Mouse (Mus musculus) monocyte, adult 5-6 weeks (primary cell): Measurements from ENCODE around the gene Prss40. TPM values are rescaled to one million over a fixed set of nuclear protein-coding genes. Genes with fewer than 3 reads are reported as not detected.

Experiments used
- ATAC-seq: fragments of 153-309, 156-312 bp; replicated peaks from 2 replicates; pipeline ENCODE4 v1.8.0; 2017; ENCODE audit warnings: mild to moderate bottlenecking; ENCODE audit not compliant: low TSS enrichment, insufficient number of reproducible peaks, severe bottlenecking, poor library complexity, low FRiP score
- total RNA-seq: library from RNA; stranded (forward); fragments of 200-1000, 200-491, 200-594 nt; gene quantifications from 3 replicates; pipeline ENCODE4 v1.2.3, GENCODE M21; 2017

The Prss40 gene
- not detected in 3 replicates for total RNA-seq

DNA sequence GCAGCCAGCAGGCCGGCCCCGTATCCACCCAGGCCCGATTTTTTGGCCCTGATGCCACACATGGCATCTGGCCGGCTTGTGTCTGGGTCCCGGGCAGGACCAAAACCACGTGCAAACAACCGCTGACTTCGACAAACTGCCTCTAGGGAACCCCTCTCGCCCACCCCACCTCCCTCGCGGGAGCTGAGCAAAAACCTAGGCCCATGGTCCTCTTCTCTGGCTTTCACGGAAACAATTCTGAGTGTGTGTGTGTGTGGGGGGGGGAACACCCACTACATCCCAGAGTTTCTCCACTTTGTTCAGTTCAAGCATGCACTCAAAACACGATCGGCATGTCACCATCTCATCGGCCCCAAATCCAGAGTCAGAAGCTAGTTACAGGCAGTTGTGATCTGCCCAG is at the start of gene Prss40:
TSS of gene Prss40 (minus strand) at position 101 of the 400 bp plus-strand sequence.
- no peak for ATAC-seq

DNA sequence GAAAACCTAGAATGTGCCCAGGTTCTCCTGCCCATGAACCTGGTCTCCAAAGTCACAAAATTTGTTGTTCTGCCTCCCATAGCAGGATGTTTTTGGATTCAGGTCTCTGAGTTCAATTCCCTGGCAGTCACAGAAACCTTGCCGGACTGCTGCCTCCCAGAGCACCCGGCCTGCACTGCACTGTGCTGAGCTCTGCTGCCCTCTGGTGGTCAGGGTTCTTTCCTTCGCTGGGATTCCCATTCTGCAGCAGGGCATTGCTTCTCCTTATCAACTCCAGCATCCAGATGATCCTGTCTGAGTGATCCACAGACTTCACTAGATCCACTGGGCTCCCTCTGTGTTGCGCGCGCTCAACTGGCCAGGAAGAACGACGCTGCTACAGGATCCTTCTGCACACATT is 41.6 kb upstream of the Prss40 start:
- ATAC-seq = peak; percentile 76

DNA sequence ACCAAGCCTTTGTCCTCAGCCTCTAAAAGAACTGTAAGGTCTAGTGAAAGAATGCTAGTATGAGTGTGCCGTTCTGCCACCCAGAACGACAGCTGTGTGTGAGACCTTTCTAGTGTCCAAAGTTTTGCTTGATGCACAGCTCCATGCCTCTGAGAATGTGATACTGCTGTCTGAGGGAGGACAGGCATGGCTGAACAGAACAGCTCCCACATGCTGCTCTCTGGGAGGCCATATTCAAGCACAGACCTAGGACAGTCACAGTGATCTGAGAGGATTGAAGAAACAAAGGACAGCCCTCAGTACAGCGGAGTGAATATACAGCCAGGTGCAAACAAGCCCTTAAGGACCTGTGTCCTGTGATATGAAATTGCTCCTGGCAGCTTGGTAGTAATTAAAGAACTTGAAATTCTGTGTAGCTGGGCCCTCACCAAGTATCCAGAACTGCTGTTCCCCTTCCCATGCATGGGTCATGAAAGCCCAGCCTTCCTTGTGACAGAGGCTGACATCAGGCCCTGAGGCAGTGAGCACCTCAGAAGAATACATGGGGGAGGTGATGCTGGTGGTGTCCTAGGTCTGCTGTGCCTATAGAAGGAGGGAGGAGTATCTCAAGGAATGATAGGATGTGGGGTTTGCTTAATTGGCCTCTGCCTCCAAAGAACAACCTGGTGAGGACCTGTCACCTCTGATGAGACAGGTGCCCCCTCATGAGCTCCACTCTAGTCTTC is 40.7 kb upstream of the Prss40 start:
- ATAC-seq = no peak

DNA sequence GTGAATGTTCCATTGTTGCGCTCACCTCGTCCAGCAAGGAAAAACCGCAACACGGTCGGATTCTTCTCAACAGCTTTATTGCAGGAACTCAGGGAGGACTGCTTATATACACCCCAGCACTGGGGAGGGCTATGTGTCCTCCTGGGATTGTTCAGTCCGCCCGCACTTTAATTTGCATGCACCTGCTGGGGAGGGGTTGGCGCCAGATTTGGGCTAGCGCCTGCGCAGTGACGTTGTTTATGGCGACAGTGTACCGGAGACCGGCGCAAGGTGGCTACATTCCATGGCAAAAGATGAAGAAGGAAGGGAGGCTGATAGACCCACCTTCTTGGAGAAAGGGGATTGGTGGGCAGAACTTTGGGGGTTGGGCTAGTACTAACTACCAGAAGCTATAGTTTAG is 39.3 kb upstream of the Prss40 start:
- no peak for ATAC-seq

DNA sequence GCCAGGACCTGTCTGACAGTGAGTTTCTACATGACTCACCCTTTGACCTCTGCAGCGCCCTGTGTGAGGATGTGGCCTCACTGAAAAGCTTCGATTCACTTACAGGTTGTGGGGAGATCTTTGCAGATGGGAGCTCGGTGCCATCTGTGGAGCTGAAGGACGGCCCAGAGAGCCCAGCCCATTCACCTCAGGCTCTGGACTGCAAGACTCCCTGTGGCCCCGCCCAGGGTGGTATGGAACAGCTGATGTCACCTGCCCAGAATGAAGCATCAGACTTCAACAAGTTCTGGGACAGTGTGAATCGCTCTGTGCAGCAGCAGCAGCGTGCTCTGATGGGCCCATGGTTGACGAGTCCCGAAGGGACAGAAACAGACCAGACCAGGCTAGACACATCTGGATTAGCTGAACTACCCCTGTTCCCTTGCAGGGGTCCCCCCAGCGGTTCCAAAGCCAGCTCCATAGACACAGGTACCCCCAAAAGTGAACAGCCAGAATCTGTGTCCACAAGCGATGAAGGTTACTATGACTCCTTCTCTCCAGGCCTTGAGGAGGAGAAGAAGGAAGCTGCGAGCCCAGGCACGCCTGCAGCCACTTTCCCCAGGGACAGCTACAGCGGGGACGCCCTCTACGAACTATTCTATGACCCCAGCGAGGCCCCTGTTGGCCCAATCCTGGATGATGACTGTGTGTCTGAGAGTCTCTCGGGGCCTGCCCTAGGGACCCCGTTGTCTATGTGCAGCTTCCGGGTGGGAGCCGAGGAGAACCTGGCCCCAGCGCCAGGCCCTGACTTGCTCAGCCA is 26.8 kb upstream of the Prss40 start:
- no peak for ATAC-seq

DNA sequence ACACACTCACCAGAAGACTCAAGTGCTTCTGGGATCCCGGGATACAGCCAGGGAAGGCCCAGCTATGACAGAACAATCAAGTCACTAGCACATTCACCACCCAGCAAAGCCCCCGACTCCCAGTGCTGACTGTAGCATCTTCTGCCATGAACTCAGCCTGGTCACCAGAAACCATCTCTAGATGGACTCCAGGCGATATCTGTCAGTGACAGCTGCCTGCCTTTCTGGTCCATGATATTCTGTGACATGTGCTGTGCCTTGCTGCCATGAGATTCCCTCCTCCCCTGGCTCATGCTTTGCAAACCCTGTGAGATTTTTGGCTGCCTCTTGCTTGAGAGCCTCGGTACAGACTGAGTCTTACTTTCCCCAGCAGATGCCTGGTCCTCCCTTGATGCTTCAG is 24.0 kb upstream of the Prss40 start:
- ATAC-seq = no peak

DNA sequence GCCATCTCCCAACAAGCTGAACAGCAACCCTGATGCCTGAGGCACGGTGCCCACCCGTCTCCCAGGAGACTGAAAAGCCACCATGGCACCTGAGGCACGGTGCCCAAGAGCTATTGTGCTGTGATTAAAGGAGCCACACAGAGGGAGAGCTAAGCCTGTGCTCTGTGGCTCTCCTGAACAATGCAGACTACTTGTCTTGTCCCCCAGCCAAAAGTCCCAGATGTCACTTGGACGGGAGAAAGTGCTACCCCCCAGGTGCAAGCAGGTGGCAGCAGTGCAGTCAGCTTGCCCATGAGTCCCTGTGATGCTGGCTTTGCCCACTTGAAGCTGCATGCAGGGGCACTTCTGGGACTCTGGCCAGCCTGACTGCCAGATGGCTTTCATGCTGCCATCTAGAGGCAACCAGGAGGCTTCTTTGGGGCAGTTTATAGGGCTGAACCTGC is 23.1 kb upstream of the Prss40 start:
- ATAC-seq = no peak

DNA sequence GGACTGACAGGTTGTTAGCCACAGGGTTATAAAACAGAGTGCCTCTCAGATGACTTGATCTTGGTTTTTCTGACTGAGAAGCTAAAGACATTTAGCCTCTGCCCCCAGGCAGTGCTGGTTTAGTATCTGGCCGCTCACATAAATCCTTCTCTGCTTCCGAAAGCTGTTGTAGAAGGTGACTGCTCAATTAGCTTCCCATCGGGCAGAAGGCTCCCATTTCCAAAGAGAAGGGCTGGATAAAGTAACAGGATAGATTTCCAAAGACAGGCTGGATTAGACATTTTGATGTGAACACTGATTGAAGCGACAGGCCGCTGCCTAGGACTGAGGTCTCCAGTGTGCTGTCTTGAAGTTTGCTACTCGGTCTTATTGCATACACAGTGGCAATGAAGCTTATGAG is 21.5 kb upstream of the Prss40 start:
- ATAC-seq = no peak

DNA sequence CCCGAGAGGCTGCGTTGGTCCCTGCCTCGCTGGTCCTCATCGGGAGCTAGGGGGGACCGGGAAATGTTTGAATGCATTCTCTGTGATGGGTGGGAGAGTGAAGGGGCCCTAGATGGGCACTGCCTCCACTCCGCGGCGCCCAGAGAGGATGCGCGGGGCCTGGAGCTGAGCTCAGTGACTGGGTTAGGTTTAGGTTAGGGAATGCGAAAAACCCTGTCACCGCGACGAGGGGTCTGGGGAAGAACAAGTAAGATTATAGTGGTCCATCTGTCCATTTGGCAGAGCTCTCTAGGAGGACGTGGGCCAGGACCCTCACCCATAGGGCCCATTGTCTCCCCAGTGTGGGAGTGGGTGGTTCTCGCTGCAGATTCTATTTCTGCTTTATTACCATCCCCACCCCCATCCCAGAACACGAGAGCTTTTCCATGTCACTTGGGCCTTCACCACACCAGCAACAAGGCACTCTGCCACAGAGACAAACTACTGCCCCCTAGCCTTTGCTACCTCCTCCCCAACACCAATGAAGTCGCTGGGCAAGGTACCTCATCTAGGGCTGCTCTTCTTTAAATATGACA is 19.1 kb upstream of the Prss40 start:
- ATAC-seq = 0 out of 2 replicates have a peak, but pooled peaks have one; percentile 13

DNA sequence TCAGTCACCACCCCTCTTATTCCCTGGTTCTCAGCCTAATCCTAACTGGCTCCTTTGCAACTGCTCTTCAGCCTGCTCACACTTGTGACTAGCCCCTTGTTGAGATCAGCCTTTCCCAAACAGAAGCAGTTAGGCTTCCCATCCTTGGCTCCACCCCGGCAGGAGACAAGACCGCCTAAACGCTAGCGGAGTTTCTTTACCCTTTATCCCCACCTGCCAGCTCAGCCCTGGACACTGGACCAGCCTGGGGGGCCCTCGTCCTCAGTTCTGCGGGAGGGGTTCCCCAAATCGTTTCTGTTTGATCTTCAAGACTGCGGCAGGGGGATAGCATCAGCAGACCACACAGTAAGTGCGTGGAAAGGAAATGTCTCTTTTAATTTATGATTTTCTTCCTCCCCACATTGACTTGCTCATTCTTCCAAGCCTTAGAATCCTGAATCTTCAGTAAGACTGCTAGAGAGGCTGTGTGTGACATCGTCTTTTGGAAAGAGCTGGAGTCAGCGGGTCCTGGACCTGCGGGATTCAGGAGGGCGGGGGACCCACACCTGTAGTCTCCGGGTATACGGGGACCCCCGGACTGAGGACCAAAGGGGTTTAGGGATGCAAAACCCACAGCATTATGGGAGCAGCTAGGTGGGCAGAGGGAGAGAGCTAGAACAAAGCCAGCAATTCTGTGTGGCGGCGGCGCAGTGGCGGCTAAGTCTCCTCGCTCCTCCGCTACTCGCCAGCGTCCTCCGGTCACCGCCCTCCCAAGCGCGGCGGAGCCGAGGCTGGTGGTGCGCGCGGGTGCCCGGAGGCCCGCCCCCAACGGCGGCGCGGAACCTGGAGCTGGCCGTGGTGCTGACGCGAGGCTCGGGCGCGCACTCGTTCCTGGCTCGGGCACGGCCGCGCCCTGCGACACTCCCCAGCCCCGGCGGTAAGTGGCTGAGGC is 18.4 kb upstream of the Prss40 start, which contains the start of gene Amer3:
TSS of gene Amer3 (plus strand) at position 807 of the 931 bp plus-strand sequence.
- ATAC-seq = no peak

DNA sequence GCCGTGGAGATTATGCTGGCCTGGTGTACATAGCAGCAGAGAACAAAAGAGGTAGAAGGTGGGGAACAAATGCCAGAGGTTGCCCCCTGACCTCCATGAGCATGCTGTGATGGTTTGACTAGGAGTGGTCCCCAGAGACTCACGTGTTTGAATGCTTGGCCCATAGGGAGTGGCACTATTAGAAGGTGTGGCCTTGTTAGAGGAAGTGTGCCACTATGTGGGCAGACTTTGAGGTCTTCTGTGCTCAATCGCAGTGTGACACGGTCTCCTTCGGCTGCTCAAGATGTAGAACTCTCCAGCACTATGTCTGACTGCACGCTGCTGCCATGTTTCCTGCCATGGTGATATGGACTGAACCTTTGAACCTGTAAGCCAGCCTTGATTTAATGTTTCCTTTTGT is 12.5 kb upstream of the Prss40 start:
- no peak for ATAC-seq

DNA sequence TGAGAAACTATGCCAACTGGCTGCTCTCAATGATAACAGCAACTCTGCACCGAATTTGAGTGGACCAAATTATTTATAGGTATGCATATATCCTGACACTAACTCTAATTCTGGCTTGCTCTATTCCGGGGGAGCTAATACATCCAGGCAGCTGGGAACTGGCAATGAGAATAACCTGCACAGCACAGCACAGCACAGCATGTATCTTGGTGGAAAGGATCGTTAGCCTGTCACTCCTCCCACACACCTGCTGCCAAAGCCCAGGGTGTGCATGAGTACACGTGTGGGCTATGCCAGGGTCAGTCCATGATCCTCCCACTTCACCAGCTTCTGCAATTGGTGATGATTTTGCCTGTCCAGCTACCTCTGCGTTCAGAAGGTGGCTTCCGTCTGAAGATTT is 10.7 kb upstream of the Prss40 start:
- ATAC-seq = no peak

DNA sequence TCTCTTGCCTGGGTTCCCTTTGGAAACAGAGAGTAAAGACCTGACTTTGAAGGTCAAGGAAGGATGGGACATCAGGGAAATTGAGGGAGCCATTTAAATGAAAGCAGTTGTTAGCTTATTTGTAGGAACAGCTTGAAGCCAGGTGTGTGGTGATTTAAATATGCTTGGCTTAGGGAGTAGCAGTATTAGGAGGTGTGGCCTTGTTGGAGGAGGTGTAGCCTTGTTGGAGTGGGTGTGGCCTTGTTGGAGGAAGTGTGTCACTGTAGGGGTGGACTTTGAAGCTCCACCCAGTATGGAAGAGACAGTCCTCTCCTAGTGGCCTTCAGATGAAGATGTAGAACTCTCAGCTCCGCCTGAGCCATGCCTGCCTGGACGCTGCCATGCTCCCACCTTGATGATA is 9.1 kb upstream of the Prss40 start:
- ATAC-seq = no peak

DNA sequence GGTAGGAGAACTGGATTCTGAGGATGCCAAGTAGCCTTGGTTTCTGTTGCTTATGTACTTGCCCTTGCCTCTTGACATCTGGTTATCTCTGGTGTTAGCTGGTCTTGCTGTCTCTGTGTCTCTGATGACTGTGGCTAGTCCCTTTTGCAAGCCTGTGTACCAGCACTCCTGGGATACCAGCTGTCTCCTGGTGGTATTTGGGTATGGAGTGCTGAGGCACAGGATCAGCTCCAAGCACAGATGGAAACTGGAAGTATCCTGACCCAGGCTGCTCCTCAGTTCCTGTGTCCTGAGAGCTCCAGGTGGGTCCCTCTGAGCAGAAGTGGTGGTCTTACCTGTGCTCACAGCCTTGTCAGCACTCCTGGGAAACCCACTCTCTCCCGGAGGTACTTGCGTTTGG is 7.4 kb upstream of the Prss40 start:
- ATAC-seq = no peak

DNA sequence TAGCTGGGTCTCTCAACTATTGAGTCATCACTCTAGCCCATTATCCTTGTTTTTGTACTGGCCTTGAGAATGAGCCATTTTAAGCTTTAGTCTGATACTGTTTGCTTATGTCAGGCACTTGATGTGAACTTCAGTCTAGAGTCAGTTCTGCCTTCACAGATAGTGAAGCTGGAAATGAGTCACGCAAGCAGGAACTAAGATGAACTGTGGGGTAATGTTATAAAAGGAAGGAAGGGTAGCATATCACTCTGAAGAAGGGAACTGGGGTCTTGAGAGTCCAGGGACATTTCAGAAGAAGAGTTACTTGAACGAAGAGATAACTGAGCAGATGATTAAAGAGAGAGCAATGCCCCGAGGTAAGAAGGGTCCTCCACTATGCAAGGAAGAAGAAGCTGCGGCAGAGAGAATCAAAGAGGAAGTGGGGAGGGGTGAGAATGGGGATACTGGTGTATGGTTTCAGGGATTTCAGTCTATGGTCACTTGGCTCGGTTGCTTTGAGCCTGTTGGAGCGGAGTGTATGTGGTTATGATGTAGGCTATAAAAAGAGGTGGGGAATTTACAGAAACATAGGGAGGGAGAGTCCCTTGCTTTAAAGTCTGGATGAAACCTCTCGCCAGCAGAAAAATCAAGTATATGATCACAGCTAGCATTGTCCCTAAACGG is 3.8 kb upstream of the Prss40 start:
- no peak for ATAC-seq

DNA sequence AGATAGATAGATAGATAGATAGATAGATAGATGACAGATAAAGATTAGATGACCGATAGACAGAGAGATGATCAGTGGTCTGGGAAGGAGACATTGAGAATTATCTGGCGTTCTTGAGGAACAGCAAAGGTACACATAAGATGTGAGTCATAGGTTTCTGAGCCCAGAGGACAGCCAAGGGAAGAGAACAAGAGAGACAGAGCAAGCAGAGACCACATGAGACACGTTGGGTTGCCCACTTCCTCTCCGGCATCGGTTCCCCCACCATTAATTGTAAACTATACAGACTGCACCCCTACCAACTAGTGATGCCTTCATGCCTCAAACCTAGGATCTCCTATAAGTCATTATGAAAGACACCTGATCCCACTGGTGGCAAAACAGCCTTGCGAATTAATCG is 6.5 kb downstream of the Prss40 start:
- no peak for ATAC-seq

DNA sequence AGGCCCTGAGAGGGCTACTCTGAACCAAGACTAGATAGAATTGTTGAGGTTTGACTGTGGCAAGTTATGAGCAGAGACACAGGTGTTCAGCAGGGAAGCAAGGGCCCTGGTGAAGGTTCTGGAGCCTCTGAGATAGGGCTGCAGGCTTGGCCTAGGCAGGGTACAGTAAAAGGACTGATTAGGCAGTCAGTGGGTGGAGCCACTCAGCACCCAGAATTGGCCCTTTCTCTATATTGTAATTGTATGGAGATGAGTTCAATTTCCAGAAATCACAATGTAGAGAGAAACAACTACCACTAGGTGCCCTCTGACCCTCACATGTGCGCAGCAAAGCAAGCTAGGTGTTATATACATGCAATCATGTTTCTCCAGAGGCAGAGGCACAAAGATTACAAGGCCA is 7.1 kb downstream of the Prss40 start:
- ATAC-seq = no peak

DNA sequence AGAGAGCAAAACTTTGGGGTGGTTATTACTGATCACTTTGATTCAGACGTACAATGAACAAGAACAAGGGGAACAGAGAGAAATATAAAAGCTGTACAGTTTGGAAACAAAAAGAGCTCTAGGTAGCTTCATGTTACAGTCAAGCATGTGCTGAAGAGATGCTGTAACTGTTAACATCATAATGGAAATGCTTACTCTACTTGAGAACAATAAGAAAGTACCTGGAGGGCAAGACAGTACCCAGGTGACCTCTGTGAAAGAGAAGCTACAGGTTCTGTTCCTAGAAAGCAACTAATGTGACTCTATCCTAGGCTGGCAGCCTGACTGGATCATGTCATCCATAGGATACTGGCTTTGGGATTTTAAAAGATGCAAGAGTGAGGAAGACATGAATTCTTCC is 13.7 kb downstream of the Prss40 start:
- no peak for ATAC-seq
